Mouse (Mus musculus) frontal cortex, adult (tissue): ENCODE measurements around the gene Gm42372.

Source experiments
- ATAC-seq: cut with Nextera tagmentation; 2 replicates; pipeline ENCODE4 v1.9.2; 2017; ENCODE audit warnings: mild to moderate bottlenecking, moderate library complexity, mixed read lengths; ENCODE audit not compliant: low TSS enrichment

Gene Gm42372

DNA sequence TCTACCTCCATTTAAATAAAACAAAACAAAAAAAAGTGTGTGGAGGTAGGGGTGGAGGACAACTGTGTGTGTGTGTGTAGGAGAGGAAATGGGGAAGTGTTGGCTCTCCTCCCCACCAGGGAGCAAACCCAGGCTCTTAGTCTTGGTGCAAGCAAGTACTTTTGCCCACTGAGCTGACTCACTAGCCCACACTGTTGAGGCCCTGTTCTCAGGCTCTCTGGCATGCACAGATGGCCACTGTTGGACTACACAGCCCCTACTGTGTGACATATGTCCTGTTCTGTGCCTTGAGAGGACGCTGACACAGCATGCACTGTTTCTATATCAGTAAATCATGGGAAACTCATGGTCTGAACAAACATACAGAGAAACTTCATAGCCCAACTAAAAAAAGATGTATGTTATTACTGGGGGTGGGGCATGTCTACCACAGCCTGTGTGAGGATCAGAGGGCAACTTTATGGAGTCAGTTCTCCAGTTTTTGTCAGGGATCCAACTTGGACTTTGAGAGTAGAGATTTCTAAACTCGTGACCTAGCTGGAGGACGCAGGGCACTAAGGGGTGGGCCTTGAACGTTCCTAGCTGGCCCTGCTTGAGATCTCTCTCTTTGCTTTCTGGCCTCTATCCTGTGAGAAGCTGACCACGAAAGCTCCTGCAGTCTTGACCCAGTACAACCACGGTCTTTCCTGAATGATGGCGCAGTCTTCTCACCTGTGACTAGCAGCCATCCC, 20.5 kb downstream of the Gm42372 start:
- ATAC-seq: 0 out of 2 replicates have a peak, but pooled peaks have one; percentile 11

DNA sequence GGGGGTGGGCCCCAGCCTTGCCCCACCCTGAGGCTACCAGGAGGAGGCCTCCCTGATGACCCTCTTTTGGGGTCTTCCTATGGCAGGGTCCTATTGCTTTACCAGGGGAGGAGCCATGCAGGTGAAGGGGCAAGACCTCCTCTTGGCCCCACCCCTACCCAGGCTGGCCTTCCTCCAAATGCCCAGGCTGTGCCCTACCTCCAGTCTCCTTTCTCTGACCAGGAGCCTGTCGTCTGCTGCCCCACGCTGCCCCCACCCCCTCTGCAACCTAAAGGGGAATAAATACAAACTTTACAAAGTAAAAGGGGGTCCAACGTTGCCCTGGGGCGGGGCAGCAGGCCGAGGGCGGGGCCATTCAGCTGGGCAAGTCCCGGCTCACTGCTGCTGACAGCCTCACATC, 21.8 kb downstream of the Gm42372 start:
- ATAC-seq: no peak

DNA sequence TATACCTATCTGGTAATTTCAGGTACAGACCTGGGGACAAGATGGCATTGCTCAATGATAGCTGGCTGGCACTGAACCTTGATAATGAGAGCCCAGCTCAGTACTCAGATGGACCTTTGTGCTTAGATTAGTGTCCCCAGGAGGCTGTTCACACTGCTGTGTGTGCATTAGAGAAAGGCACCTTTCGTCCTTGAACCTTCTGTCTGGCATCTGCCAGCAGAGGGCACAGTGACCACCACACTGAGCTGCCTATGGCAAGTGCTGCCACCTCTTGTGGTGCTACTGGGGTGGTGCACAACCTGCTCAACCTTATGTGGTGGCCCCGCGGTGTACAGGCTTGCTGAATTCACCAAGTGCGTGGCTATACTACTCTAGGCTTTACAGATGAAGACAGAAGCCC, 24.4 kb downstream of the Gm42372 start:
- no peak for ATAC-seq

- no peak for ATAC-seq
These were observed 26.6 kb downstream of the Gm42372 start for GRCm38 (mm10) chr7:17009326-17010009.

- ATAC-seq: no peak
These were observed 27.1 kb downstream of the Gm42372 start for GRCm38 (mm10) chr7:17010010-17010347.

- ATAC-seq: no peak
These were observed 29.2 kb downstream of the Gm42372 start for GRCm38 (mm10) chr7:17011909-17012590.

DNA sequence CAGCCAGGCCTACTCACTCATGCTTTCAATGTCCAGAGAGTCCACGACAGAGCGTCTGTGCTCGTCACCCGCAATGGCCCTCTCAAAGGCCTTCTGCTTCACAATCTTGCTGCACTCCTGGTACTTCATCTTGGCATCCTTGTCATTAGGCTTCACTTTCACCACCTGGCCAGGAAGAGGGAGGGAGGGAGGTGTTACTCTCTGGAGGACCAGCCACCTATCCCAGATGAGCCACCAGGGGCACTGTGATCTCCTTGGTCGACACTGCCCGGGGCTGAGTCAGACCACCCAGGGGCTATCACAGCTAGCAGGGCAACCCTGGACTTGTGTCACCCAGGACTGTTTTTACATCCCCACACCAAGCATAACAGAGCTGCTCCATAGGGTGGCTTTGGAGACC, 32.5 kb downstream of the Gm42372 start:
- no peak for ATAC-seq

- ATAC-seq: peak; percentile 90
These were observed 34.1 kb downstream of the Gm42372 start for GRCm38 (mm10) chr7:17017036-17017435.

GRCm38 (mm10) chr7:17017921-17018320, 35.0 kb downstream of the Gm42372 start:
- ATAC-seq: no peak

- no peak for ATAC-seq
These were observed 36.7 kb downstream of the Gm42372 start for GRCm38 (mm10) chr7:17019426-17020166.

- ATAC-seq: no peak
These were observed 39.3 kb downstream of the Gm42372 start for GRCm38 (mm10) chr7:17022176-17022575.

GRCm38 (mm10) chr7:17023701-17024100, 40.8 kb downstream of the Gm42372 start:
- ATAC-seq: no peak

- ATAC-seq: no peak
These were observed 41.3 kb downstream of the Gm42372 start for GRCm38 (mm10) chr7:17024141-17024540.

DNA sequence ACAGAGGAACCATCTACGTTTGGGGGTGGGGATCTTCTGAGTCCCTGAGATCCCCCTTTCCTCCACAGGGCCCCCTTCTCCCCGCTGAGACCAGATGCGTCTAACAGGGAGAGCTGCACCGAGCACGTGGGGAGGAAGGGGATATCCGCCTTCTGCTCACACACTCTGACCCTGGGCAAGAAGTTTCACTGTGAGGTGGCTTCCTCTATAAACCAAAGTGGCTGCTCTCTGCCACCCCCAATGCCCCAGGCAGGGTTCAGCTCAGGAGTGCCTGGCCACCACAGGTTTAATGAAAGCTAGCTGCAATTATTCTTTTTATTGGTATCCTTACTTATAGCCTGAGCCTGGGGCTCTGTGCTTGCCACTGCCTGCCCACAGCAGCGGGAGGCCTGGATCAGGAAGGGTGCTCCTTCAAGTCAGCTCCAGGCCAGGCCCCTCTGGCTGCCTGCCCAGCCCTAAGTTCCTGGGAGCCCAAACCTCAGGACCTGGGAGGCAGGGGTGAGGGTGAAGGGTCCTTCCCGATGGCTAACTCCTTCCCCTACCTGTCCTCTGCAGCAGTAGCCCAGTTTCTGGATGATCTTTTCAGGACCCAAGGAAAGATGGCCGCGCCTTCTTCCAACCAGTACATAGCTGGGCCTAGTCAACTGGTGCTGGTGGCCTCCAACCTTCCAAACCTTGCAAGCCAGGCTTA, 42.1 kb downstream of the Gm42372 start:
- ATAC-seq: no peak

DNA sequence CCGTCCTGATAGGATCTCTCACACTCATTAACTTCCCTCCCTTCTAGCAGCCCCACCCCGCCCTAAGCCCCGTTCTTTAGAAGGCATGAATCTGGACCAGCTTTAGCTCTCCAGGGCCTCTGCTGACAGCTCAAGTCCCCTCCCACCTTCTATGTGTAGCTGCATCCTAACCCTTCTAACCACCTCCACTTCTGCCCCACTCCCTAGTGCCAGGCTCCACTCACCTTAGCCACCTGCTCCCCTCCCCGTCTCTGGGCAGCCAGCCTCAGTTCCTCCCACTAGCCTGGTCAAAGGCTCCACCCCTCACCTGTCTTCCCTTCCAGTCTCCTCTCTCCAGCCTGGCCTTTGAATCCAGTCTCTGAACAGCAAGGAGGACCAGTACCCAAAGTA, 42.6 kb downstream of the Gm42372 start:
- ATAC-seq: no peak

- no peak for ATAC-seq
These were observed 43.2 kb downstream of the Gm42372 start for GRCm38 (mm10) chr7:17025896-17026622.

DNA sequence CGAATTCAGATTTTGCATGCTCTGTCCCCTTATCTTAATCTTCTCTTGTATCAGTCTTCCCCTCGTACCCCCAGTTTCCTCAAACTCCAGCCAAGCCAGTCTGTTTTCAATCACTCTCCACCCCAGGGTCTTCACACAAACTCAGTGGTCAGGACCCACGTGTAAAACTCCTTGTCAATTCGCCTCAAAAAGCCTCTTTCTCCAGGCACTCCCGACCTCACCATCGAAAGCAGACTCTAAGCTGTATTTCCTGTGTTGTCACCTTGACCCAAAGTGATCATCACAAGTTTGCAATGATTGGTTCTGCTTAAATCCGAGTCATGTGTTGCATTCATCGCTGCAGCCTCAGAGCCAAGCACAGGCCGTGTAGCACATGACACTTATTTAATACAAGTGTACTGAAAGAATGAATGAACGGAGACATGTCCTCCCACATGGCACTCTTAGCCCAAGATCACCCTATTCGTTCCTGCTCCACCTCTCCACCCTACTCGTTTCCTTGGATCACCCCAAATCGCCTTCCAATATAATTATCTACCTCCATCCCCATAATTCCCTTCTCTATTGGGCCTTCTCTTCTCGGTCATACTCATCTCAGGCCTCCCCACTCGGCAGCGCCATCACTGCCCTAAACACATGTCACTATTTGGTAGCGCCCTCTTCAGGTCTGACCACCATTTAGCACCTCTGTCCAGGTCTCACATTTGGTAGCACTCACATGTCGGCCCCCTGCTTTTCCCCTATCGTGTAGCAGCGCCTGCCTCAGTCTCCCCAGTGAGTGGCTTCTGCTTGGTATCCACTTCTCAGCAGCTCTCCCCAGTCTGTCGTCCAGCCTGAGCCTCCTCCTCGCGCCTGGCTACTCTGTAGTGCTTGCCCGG, 44.1 kb downstream of the Gm42372 start:
- ATAC-seq: peak; percentile 21

GRCm38 (mm10) chr7:17027588-17028343, 44.9 kb downstream of the Gm42372 start, which contains the start of gene Ppp5c:
Ppp5c (minus strand) TSS chr7:17027924.
- peak; percentile 55 for ATAC-seq

- ATAC-seq: peak; percentile 23; the same call in 1 of the 2 replicates
These were observed 46.0 kb downstream of the Gm42372 start for GRCm38 (mm10) chr7:17028923-17029322.
